Mouse (Mus musculus): ENCODE results near the gene Gm3486.
"Not testable (repeated sequence)": the region's sequence is repeated elsewhere in the genome, so short reads cannot be mapped to it uniquely, and the experiment has no call there.

The Gm3486 gene

GRCm38 (mm10) chr14:41489385-41489784 lies at the start of gene Gm3486:
Gm3486 (minus strand) TSS chr14:41489485.
- not testable (repeated sequence) for DNase-seq

DNA sequence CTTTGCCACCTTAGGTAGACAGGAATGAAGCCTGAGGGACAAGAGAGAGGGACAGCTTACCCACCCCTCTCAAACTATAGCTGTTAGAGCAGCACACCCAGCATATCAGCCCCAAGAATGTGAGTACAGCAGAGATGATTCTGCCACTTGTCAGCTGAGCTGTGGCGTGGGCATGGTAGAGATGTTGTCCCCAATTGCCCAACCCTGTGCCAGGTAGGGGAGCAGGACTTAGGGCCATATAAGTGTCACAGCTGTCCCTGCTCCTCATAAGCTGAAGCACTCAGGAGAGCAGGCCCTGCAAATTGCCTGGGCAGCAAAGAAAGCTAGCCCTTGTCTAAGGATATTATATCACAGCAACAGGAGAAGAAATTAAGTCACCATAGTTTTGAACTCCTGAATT lies 35.4 kb upstream of the Gm3486 start:
- peak; percentile 87 for DNase-seq

DNA sequence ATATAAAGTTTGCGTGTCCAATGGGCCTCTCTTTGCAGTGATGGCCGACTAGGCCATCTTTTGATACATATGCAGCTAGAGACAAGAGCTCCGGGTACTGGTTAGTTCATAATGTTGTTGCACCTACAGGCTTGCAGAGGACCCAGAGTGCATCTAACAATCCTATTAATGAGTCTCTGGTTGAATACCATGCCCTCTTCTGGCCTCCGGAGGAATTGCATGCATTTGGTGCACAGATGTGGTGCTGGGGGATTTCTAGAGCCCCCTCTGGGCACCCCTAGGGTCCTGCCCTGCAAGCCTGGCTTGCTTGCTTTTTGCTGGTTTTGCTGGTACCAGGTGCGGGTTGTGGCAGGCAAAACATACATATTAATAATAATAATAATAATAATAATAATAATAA lies 31.4 kb upstream of the Gm3486 start:
- DNase-seq = peak; percentile 82

GRCm38 (mm10) chr14:41453418-41453817 lies 35.9 kb downstream of the Gm3486 start, which contains the start of gene Gm7954:
Gm7954 (minus strand) TSS chr14:41453518.
- DNase-seq = not testable (repeated sequence)

Data from heart, adult 11 months (tissue).